Mouse (Mus musculus): ENCODE measurements around the gene Alg9. TPM values are rescaled to one million over a fixed set of nuclear protein-coding genes. Genes with fewer than 3 reads are reported as not detected.
"Not testable (repeated sequence)": the region's sequence is repeated elsewhere in the genome, so short reads cannot be mapped to it uniquely, and the experiment has no call there.

Gene Alg9
- polyA plus RNA-seq, 1 experiment, result 23.5 TPM

- no peak for DNase-seq (ENCODE audit: extremely low spot score in 1 of 2, low spot score in 1 of 2)
Observed at GRCm38 (mm10) chr9:50813796-50814195, 39.0 kb downstream of the Alg9 start.

DNA sequence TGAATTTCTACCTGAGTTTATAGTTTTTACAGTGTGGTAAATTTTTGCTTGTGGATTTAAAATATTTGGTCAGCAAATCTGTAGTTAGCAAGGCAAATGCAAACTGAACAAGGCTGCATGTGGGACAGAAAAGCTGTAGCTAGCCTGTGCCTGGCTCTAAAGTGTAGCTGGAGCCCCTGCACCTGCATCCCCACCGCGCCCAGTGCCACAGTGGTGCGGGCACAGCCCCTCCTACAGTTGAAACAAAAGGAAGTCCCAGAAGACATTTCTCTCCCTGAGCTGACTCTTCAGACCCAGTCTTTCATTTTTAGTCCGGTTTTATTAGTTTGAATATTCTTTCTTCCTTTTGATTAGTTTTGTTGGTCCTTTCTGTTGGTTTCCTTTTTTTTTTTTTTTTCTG is 40.8 kb downstream of the Alg9 start:
- DNase-seq (ENCODE audit: extremely low spot score in 1 of 2, low spot score in 1 of 2), result no peak

DNA sequence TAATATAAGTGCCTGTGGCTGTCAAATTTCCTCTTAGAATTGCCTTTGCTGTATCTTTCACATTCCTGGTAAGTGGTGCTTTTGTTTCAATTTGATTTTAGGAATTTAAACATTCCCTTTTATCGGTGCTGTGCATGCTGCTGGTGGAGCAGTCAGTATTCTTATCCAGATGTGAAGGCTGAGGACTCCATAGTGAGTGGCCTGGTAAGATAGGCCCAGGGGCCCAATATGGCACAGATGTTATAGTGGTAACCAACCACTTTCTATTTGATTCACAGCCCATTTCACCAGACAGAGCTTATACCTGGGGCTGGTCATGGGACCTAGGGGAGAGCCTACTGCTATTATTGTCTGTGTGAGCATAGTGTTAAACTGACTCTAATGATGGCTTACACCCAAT is 41.7 kb downstream of the Alg9 start:
- no peak for DNase-seq (ENCODE audit: extremely low spot score in 1 of 2, low spot score in 1 of 2)

- no peak for DNase-seq (ENCODE audit: extremely low spot score in 1 of 2, low spot score in 1 of 2)
Observed at GRCm38 (mm10) chr9:50818050-50818449, 43.2 kb downstream of the Alg9 start.

GRCm38 (mm10) chr9:50819716-50820115 is 44.9 kb downstream of the Alg9 start:
- peak; percentile 18 to 58 for DNase-seq (ENCODE audit: extremely low spot score in 1 of 2, low spot score in 1 of 2)

DNA sequence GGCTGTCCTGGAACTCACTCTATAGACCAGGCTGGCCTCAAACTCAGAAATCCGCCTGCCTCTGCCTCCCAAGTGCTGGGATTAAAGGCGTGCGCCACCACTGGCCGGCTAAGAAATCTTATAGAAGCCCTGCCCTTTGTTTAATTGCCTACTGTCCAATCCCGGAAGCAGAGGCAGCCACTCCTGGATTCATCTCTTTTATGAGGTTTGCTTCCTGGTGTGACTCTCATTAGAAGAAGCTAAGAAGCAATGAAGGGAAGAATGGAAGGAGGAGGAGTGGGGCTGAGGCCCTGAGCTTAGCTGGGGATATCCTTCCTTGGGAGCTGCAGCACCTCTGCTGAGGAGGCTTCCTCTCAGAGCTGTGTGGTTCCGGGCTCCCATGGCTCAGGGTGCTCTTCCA is 46.8 kb downstream of the Alg9 start:
- DNase-seq (ENCODE audit: extremely low spot score in 1 of 2, low spot score in 1 of 2), result no peak

DNA sequence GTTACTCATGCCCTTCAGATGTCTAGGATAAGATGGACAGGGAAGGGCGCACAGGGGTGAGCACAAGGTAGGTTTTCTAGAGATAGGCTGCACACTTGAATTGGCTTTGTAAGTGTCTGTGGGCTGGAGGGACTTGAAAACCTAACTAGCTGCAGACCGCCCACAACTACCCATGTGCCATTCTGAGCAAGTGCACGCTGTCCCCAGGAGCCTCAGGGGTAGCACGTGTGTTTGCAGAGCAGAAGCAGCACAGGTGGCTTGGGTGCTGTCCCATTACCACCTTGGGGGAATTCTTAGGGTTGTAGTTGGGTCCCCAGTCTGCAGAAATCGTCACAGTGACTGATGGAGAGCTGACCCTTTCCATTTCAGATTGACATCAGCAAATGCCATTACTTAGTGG is 47.4 kb downstream of the Alg9 start:
- DNase-seq (ENCODE audit: extremely low spot score in 1 of 2, low spot score in 1 of 2), result no peak

DNA sequence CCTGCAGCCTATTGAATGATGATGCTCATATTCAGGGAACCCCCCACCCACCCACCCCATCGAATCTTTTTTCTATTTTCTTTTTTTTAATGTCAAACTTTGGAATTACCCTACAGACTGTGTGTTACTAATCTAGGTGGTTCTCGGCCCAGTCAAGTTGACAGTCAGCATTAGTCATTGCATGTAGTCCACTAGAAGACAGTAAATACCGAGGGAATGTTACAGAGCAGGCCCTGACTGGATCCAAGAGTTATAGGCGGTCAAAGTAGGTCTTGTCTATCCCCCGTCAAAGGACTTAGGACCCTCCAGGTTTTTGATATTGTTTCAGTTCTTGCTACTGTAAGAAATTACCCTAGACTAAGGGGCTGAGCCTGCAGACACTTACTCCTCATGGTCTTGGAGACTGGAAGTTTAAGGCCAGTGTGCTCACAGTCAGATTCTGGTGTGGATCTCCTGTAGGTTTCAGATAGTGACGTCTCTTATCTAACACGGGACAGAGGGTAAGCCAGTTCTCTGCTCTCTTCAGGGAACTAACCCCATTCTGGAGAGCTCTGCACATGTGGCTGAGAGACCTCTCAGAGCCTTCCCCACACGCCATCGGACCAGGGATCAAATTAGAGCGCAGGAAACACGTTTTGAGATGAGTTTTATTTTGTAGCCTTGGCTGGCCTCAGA is 49.1 kb downstream of the Alg9 start:
- DNase-seq (ENCODE audit: extremely low spot score in 1 of 2, low spot score in 1 of 2), result no peak

- no peak for DNase-seq (ENCODE audit: extremely low spot score in 1 of 2, low spot score in 1 of 2)
Observed at GRCm38 (mm10) chr9:50831514-50831913, 56.7 kb downstream of the Alg9 start.

DNA sequence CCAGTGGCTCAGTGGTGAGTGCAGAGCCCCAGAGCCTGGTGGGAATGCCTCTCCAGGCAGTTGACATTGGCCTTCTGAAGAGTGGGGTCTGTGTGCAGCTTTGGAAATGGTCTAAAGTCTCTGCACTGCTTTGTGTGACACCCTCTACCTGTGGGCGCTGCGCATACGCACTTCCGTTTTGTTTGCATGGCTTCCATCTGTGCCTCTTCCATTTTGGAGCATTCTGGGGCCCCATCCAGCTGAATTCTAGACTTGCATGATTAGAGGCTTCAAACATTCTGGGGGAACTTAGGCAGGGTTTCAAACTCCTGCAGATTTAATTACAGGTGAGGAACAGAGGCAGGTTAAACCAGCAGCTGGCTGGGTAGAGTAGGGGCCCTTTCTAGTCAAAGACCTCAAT is 57.3 kb downstream of the Alg9 start:
- no peak for DNase-seq (ENCODE audit: extremely low spot score in 1 of 2, low spot score in 1 of 2)

GRCm38 (mm10) chr9:50832582-50832981 is 57.8 kb downstream of the Alg9 start:
- not testable (repeated sequence) for DNase-seq (ENCODE audit: extremely low spot score in 1 of 2, low spot score in 1 of 2)

DNA sequence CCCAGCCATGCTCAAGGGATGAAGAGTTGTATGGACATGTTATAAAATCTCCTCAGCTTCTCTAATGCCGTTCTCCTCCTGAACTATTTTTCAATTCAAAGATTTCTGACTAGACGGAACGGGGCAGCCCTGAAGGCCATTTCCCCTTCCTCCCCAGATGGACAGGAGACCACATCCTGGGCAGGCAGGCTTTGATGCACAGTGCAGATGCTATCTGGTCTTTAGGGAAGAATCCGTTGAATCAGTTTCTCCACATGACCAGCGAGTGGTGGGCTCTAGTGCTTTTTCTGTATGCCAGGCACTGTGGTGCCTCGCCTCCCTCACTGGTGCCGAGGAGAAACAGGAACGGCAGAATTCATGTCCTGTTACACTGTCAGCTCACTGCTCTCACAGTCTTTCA is 59.0 kb downstream of the Alg9 start:
- no peak for DNase-seq (ENCODE audit: extremely low spot score in 1 of 2, low spot score in 1 of 2)

DNA sequence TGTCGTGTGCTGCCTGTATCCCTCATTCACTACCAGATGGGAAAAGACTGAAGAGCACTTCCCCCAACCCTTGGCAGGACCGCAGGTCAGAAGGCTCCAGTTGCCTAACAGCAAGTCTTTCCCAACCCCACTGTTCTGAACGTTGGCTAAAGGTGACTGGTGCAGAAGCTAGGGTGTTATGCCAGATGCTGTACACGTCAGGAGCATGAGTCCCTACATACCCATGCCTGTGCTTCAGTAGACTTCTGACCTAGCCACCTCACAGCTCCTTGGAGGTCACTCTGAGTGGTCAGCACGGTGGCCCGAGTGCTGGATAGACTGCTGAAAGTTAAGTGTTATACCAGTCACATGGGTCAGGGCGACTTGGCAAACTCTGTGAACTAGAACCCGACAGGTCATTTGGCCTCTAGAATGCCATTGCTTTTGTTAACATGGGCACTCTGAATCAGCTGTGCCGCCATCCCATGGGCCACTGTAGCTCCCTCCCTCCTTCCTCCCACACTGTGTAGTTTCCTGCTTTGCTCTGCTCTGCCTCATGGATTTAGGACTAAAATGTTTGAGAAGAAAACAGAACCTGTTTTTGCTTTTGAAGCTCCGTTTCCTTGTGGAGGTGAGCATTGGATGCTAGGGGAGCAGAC is 60.4 kb downstream of the Alg9 start:
- DNase-seq (ENCODE audit: extremely low spot score in 1 of 2, low spot score in 1 of 2), result no peak

DNA sequence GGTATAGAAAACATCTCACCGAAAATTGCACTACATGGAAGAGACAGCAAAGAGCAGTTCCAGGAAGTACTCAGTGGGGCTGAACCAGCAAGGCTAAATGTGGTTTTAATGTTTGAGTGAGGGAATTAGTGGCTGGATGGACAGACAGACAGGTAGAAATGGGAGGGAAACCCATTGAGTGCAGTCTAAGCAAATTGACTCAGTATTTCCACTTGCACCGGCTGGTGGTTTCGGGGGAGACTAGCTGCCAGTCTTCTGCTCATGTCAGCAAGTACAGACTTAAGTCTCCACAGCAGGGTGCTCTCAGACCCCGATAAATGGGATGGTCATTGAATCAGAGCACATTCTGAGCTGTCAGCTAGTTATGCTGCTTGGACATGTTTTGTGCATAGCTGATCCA is 61.3 kb downstream of the Alg9 start:
- no peak for DNase-seq (ENCODE audit: extremely low spot score in 1 of 2, low spot score in 1 of 2)

GRCm38 (mm10) chr9:50841079-50841789 is 66.4 kb downstream of the Alg9 start:
- no peak for DNase-seq (ENCODE audit: extremely low spot score in 1 of 2, low spot score in 1 of 2)

- no peak for DNase-seq (ENCODE audit: extremely low spot score in 1 of 2, low spot score in 1 of 2)
Observed at GRCm38 (mm10) chr9:50845081-50845480, 70.3 kb downstream of the Alg9 start, which contains the start of gene Ppp2r1b. Gene Ppp2r1b, plus strand, starts transcription at chr9:50845301.

DNA sequence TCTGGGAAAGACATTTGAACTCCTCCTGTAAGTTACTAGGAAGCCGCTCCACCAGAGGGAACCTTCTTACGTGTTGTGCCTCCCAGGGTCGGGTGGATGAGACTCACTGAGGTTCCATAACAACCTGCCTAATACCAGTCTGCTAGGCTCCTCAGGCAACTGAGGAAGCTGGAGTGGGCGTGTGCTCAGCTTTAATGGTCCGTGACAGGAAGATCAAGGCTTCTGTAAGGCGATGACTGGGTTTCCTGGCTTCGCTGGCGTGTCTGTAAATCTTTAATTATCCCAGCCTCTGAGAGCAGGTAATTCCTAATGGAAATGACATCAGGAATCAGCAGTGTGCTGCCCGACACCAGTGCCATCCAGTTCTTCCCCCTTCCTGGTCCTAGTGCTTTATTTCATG is 70.7 kb downstream of the Alg9 start:
- no peak for DNase-seq (ENCODE audit: extremely low spot score in 1 of 2, low spot score in 1 of 2)

GRCm38 (mm10) chr9:50847133-50847532 is 72.3 kb downstream of the Alg9 start:
- DNase-seq (ENCODE audit: extremely low spot score in 1 of 2, low spot score in 1 of 2), result no peak

DNA sequence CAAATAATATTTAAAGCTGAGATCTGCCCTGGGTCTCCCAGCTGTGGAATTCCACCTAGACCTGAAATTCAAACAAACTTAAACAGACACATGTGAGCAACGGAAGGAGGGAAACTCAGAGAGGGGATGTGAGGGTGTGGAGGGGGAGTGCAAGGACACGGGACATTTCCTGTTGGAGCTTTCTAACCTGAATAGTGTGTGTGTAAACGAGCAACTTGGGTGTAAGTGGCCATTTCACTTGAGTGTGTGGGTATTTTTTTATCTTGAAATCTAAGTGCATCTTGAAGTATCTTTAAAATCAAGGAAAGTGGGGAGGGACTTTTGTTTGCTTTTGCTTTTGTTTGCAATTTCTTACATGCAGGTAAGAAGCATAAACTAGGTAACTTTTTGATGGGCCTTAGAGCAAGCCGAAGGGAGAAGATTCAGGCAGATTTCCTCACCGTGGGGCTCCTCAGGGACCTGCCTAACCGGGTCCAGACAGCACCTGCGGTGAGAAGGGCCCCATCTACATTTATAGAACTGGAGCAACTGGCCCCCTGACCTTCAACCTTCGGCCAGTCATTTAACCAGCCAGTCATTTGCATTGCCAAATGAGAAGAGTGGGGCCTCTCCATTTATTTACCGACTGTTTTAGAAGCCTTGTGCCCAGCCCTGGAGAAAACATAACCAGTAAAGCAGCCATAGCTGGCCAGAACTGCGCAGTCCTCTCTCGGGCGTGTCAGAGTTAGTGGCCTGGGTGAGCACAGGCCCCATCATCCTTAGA is 73.0 kb downstream of the Alg9 start:
- no peak for DNase-seq (ENCODE audit: extremely low spot score in 1 of 2, low spot score in 1 of 2)

DNA sequence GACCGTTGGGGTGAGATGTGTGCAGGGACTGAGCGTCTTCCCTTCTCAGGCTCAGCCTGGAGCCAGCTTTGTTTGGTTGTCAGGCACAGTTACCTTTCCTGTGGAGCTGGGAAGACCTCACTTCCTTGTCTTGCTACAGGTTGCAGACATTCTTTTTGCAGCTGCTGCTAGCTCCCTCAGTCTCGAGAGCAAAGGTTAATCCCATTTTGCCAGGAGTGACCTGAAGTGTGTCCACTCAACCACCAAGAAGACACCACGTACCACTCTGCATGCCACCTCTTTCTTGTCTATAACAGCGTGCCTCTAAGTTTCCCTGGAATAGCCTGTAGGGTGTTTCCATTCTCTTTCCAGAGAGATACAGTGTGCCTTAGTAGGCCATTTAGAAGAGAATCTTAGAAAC is 74.0 kb downstream of the Alg9 start:
- DNase-seq (ENCODE audit: extremely low spot score in 1 of 2, low spot score in 1 of 2), result no peak

DNA sequence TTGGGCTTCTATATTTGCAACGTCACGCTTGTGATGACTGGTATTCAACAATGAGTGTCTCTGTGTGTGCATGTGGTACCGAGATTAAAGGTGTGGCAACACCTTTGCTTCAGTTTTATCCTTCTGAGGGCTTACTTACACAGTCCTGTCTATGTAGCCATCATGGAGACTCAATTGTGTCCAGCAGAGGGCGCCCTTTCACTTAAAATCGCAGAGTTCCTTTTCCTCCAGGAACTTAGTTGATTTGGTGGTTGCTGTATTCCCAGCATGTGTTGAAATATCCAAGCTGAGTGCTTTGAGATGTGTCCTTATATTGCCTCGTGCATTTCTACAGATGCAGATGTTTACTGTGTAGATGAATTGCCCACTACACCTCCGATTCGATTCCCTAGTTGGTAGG is 74.4 kb downstream of the Alg9 start:
- DNase-seq (ENCODE audit: extremely low spot score in 1 of 2, low spot score in 1 of 2), result peak; percentile 88 to 99
